Mouse (Mus musculus) heart, embryonic 14.5 days (tissue): ENCODE data around the gene Cdk5rap2. TPM values are rescaled to one million over a fixed set of nuclear protein-coding genes. Genes with fewer than 3 reads are reported as not detected.

Experiments used
- ATAC-seq: fragments of 200-750 bp; cut with Nextera tagmentation; 2 replicates; pipeline ENCODE4 v1.8.0; 2017; ENCODE audit warnings: low read depth, moderate TSS enrichment; ENCODE audit not compliant: insufficient number of reproducible peaks, insufficient read depth, low FRiP score
- H3K27ac ChIP-seq, 2 experiments: fragments of 200-500 bp in 1 of 2; fragments of 300-500 bp in 1 of 2; sonication (generic) in 1 of 2; replicated peaks in 1 of 2; 2 replicates each; pipeline ENCODE4 v1.5.1; 2012 to 2014; ENCODE audit warnings: low read depth in 2 of 2, low read length in 2 of 2, control low read depth in 1 of 2, mild to moderate bottlenecking in 1 of 2, mixed read lengths in 1 of 2; ENCODE audit not compliant: control insufficient read depth in 1 of 2, insufficient read depth in 1 of 2
- H3K27me3 ChIP-seq: fragments of 300-500 bp; sonication (generic); 2 replicates; pipeline ENCODE4 v1.6.1; 2014; ENCODE audit warnings: mild to moderate bottlenecking, low read length, control low read depth; ENCODE audit not compliant: control insufficient read depth, insufficient read depth
- H3K36me3 ChIP-seq: fragments of 300-500 bp; sonication (generic); 2 replicates; pipeline ENCODE4 v1.6.1; 2014; ENCODE audit warnings: mild to moderate bottlenecking, control low read depth, low read length, mixed read lengths; ENCODE audit not compliant: control insufficient read depth, insufficient read depth
- H3K4me1 ChIP-seq, 2 experiments: fragments of 200-500 bp in 1 of 2; fragments of 300-500 bp in 1 of 2; sonication (generic) in 1 of 2; 2 replicates each; pipeline ENCODE4 v1.6.1; 2012 to 2014; ENCODE audit warnings: low read length in 2 of 2, control low read depth in 1 of 2, mixed read lengths in 1 of 2; ENCODE audit not compliant: control insufficient read depth in 2 of 2, insufficient read depth in 2 of 2
- H3K4me2 ChIP-seq: fragments of 300-500 bp; sonication (generic); 2 replicates; pipeline ENCODE4 v1.6.1; 2014; ENCODE audit warnings: mild to moderate bottlenecking, low read length
- H3K4me3 ChIP-seq, 2 experiments: fragments of 200-500 bp in 1 of 2; fragments of 300-500 bp in 1 of 2; sonication (generic) in 1 of 2; 2 replicates each; pipeline ENCODE4 v1.5.1; 2012 to 2014; ENCODE audit warnings: low read length in 2 of 2, mild to moderate bottlenecking in 2 of 2, control low read depth in 1 of 2, low read depth in 1 of 2, moderate library complexity in 1 of 2; ENCODE audit not compliant: control insufficient read depth in 1 of 2, insufficient read depth in 1 of 2
- H3K9ac ChIP-seq: fragments of 300-500 bp; sonication (generic); 2 replicates; pipeline ENCODE4 v1.6.1; 2014; ENCODE audit warnings: mild to moderate bottlenecking, low read length
- H3K9me3 ChIP-seq: fragments of 300-500 bp; sonication (generic); 2 replicates; pipeline ENCODE4 v1.6.1; 2016; ENCODE audit warnings: low read length, control low read depth; ENCODE audit not compliant: control insufficient read depth
- WGBS: fragments of 180-500 bp; shearing (Covaris S2); extraction: QIAGEN DNeasy Blood & Tissue Kit; methylation state at CpG from one replicate; pipeline ENCODE4 v1.1.7; 2014; 5-methylcytosine and 5-hydroxymethylcytosine counted together
- polyA plus RNA-seq: library from polyadenylated mRNA; unstranded; fragments of >200 nt; fragmentation: Nextera tagmentation; extraction: Ambion mirVana; gene quantifications from 2 replicates; pipeline ENCODE4 v1.2.1, GENCODE M21; 2014

The Cdk5rap2 gene
- polyA plus RNA-seq, 1 experiment from 2014 or later, result 9.6 TPM

DNA sequence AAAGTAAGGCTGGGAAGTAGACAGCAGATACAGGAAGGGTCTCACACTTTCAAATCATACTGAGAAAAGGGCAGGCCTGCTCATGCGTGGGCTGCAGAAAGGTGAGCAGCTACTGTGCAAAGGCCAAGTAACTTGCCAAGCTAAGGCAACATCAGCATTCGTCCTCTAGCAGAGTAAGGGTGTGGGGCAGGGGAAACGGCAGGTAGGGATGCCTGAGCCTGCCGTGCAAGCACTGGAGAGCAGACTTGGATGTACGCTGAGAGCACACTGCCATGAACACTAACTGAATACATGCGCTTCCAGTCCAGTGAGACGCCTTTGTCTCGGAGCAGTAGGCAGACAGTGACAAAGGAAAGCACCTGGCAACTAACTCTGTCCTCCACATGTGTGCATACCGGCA lies 127.1 kb downstream of the Cdk5rap2 start:
- no peak overlapping the region for H3K27ac ChIP-seq
- H3K4me3 ChIP-seq, result no peak overlapping the region
- 89% methylated on average over 9 of the region's 9 CpGs for WGBS
- H3K4me1 ChIP-seq, result 0 out of 4 replicates have a peak, but pooled peaks cover 0 to 2% of the 10 kb centered on the region in 2 experiments
- no peak for ATAC-seq
- no peaks in the 10 kb centered on the region for H3K27me3 ChIP-seq
- no peak overlapping the region for H3K9ac ChIP-seq
- peaks cover 33% of the 10 kb centered on the region for H3K36me3 ChIP-seq
- H3K9me3 ChIP-seq, result no peaks in the 10 kb centered on the region
- no peak overlapping the region for H3K4me2 ChIP-seq

DNA sequence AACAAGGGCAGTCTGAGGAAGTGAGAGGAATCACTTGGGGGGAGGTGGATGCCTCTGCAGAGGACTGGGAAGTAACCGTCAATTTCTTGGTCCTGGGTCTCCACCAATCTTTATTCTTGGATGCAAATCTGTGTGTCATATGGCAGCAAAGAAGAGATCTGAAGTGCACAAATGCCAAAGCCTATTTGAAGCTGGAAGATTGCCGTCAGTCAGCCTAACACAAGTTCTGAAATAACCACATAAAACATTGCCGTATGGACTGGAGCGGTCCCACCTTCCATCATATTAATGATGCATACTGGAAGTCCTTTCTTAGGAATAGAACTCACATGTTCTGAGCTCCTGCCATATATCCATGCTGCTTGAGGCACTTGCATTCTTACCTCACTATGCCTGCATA lies 131.4 kb downstream of the Cdk5rap2 start:
- 92% methylated on average over 4 of the region's 4 CpGs for WGBS
- no peak overlapping the region for H3K27ac ChIP-seq
- H3K27me3 ChIP-seq, result no peaks in the 10 kb centered on the region
- no peak overlapping the region for H3K4me3 ChIP-seq
- peaks cover 32% of the 10 kb centered on the region for H3K36me3 ChIP-seq
- no peaks in the 10 kb centered on the region for H3K9me3 ChIP-seq
- no peak overlapping the region for H3K4me2 ChIP-seq
- no peak overlapping the region for H3K9ac ChIP-seq
- no peaks in the 10 kb centered on the region for H3K4me1 ChIP-seq
- no peak for ATAC-seq

DNA sequence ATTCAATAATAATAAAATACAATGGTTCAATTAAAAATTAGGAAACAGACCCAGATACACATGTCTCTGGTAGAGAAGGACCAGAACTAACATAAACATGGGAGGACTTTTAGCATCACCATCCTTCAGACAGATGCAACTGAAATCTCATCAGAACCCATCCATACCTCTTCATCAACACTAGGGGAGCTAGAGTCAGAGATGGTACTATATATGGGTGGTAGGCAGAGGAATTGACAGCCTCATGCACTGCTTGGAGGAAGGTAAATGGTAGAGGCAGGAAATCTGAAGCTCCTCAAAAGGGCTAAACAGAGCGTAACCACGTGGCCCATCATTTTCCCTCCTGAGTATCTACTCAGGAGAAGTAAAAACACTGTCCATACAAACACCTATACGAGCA lies 132.2 kb downstream of the Cdk5rap2 start:
- Histone ChIP-seq H3K4me2 (no peak overlapping the region), H3K4me1 (no peaks in the 10 kb centered on the region), H3K36me3 (peaks cover 32% of the 10 kb centered on the region), H3K27ac (no peak overlapping the region), H3K9ac (no peak overlapping the region), H3K4me3 (no peak overlapping the region), H3K27me3 (no peaks in the 10 kb centered on the region), H3K9me3 (no peaks in the 10 kb centered on the region)
- WGBS, result 90% methylated on average over 3 of the region's 3 CpGs
- no peak for ATAC-seq

DNA sequence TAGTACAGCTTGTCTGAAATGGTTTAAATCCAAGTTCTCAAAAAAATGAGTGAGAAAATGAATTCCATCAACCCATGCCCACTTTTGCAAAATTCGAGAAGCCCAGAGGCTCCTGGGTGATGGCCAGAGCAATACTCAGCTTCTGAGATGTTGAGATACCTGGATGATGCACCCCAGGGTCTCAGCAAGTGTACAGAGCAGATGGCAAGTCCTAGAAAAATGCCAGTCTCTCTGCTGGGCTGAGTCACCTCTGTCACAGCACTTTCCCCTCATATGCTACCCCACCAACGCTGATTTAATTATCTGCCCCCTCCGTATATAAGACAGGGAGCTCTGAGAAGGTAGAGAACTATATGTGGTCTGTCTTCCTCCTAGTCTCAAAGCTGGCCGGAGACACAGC lies 137.3 kb downstream of the Cdk5rap2 start:
- Histone ChIP-seq H3K9ac (no peak overlapping the region), H3K27ac (no peak overlapping the region), H3K9me3 (no peaks in the 10 kb centered on the region), H3K4me1 (no peaks in the 10 kb centered on the region), H3K27me3 (no peaks in the 10 kb centered on the region), H3K4me2 (no peak overlapping the region), H3K4me3 (no peak overlapping the region), H3K36me3 (peaks cover 29% of the 10 kb centered on the region)
- 88% methylated on average over 4 of the region's 4 CpGs for WGBS
- no peak for ATAC-seq

DNA sequence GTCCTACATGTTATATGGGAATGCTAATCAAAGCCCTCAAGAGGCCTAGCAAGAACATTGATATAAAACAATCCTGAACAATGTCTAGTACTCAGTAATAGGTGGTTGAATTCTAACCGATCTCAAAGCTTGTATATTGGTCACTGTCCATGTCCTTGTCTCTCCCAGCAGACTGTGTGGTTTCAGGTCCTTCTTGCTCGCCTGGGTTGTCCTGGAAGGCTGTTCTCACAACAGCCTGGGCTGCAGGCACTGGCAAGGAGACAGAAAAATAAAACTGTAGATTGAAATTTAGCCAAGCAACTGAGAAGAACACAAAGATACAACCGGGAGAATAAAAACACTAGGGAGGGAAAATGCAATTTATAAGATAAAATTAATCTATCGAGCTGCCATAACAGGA lies 137.7 kb downstream of the Cdk5rap2 start:
- WGBS, result 90% methylated on average over 4 of the region's 4 CpGs
- Histone ChIP-seq H3K36me3 (peaks cover 29% of the 10 kb centered on the region), H3K9ac (no peak overlapping the region), H3K4me2 (no peak overlapping the region), H3K9me3 (no peaks in the 10 kb centered on the region), H3K27me3 (no peaks in the 10 kb centered on the region), H3K27ac (no peak overlapping the region), H3K4me3 (no peak overlapping the region), H3K4me1 (no peaks in the 10 kb centered on the region)
- ATAC-seq, result no peak

DNA sequence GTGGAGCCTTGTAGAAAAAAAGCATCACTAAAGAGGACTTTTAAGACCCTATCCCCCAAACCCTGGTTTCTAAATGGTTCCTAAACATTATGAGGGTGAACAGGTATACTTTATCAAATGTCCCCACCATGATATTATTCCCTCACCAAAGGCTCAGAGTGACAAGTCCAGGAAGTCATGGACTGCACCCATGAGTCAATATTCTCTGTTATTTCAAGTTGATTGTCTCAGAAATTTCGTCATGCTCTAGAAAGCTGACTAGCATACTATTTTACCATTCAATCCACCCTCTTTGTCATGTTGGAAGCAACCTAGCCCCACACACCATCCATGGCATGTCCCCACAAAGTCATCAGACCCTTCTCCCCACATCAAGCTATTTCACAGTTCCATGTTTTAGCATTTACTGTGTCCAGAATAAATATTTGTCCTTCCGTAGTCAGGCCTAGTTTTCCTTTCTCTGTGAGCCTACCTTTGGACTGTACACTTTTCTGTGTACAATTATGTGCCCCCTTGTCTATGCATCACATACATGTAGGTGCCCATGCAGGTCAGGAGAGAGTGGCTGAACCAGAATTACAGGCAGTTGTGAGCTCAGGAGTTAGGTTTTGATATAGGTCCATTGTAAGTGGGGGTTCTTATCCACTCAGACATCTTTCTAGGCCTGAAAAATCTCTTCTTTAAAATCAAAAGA lies 142.9 kb downstream of the Cdk5rap2 start:
- Histone ChIP-seq H3K9me3 (no peaks in the 10 kb centered on the region), H3K27me3 (no peaks in the 10 kb centered on the region), H3K4me1 (no peaks in the 10 kb centered on the region), H3K36me3 (peaks cover 45% of the 10 kb centered on the region), H3K4me2 (no peak overlapping the region), H3K27ac (no peak overlapping the region), H3K9ac (no peak overlapping the region), H3K4me3 (no peak overlapping the region)
- 78% methylated on average over 2 of the region's 2 CpGs for WGBS
- ATAC-seq, result no peak

DNA sequence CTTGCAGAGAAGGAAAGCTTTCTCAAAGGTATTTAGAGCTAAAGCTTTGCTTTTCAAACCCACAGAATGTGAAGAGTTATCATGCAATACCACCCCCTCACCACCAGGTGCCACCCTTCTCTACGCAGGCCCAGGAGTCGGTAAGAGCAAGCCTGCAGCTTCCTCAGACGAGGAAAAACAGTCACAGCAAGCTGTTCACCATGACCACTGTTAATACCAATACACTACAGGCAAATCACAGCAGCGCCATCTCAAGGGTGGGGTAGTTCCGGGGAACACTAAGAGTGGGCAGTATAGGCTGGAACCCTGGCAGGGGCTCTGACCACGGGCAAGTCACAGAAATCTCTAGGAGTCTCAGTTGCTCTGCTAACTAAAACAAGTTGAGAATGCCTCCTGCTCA lies 145.0 kb downstream of the Cdk5rap2 start:
- 68% methylated on average over 6 of the region's 6 CpGs for WGBS
- no peak overlapping the region for H3K9ac ChIP-seq
- H3K27me3 ChIP-seq, result no peaks in the 10 kb centered on the region
- no peaks in the 10 kb centered on the region for H3K4me1 ChIP-seq
- H3K9me3 ChIP-seq, result no peaks in the 10 kb centered on the region
- no peak overlapping the region for H3K27ac ChIP-seq
- peaks cover 41% of the 10 kb centered on the region for H3K36me3 ChIP-seq
- H3K4me3 ChIP-seq, result no peak overlapping the region
- no peak overlapping the region for H3K4me2 ChIP-seq
- ATAC-seq, result no peak

DNA sequence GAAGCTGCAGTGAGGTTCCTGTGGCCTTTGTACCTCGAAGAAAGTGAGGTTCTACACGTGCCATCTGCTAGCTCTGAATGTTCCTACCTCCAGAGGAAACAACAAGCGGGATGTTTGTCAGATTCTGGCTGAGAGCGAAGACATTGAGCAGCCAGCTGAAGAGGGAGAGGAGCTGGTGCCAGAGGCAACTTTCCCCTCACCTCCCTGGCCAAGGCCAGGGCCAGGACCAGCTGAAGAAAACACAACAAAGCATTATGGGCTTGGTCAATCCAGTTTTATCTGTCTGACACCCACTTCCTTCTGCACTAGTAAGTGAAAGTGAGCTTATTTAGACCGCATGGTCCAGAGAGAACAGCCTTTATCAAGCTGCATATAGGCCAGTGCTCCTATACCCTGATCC lies 147.4 kb downstream of the Cdk5rap2 start:
- H3K9ac ChIP-seq, result no peak overlapping the region
- H3K27ac ChIP-seq, result no peak overlapping the region
- H3K9me3 ChIP-seq, result no peaks in the 10 kb centered on the region
- H3K36me3 ChIP-seq, result peaks cover 45% of the 10 kb centered on the region
- no peak overlapping the region for H3K4me3 ChIP-seq
- 73% methylated on average over 5 of the region's 5 CpGs for WGBS
- H3K27me3 ChIP-seq, result no peaks in the 10 kb centered on the region
- no peak for ATAC-seq
- no peak overlapping the region for H3K4me2 ChIP-seq
- H3K4me1 ChIP-seq, result no peaks in the 10 kb centered on the region; a peak in 1 of 4 replicates
